Mouse (Mus musculus) liver, embryonic 15.5 days (tissue): Measurements from ENCODE around the gene Pon1. TPM values are rescaled to one million over a fixed set of nuclear protein-coding genes. Genes with fewer than 3 reads are reported as not detected.

Source experiments
- ATAC-seq: fragments of 200-750 bp; cut with Nextera tagmentation; 2 replicates; pipeline ENCODE4 v1.8.0; 2017; ENCODE audit warnings: moderate number of reproducible peaks, mild to moderate bottlenecking, moderate library complexity; ENCODE audit not compliant: insufficient read depth
- H3K27ac ChIP-seq: fragments of 300-500 bp; sonication (generic); replicated peaks from 2 replicates; pipeline ENCODE4 v1.5.1; 2015; ENCODE audit warnings: mild to moderate bottlenecking, inconsistent platforms
- H3K27me3 ChIP-seq: fragments of 300-500 bp; sonication (generic); 2 replicates; pipeline ENCODE4 v1.6.1; 2015; ENCODE audit warnings: mild to moderate bottlenecking, inconsistent platforms
- H3K36me3 ChIP-seq: fragments of 300-500 bp; sonication (generic); replicated peaks from 2 replicates; pipeline ENCODE4 v1.6.1; 2015; ENCODE audit warnings: moderate library complexity, mild to moderate bottlenecking, inconsistent platforms
- H3K4me1 ChIP-seq: fragments of 300-500 bp; sonication (generic); replicated peaks from 2 replicates; pipeline ENCODE4 v1.6.1; 2015; ENCODE audit warnings: inconsistent platforms
- H3K4me2 ChIP-seq: fragments of 300-500 bp; sonication (generic); 2 replicates; pipeline ENCODE4 v1.6.1; 2015; ENCODE audit warnings: moderate library complexity, mild to moderate bottlenecking, inconsistent platforms
- H3K4me3 ChIP-seq: fragments of 300-500 bp; sonication (generic); replicated peaks from 2 replicates; pipeline ENCODE4 v1.5.1; 2015; ENCODE audit warnings: mild to moderate bottlenecking, inconsistent platforms
- H3K9ac ChIP-seq: fragments of 300-500 bp; sonication (generic); 2 replicates; pipeline ENCODE4 v1.6.1; 2015; ENCODE audit warnings: moderate library complexity, mild to moderate bottlenecking, inconsistent platforms
- H3K9me3 ChIP-seq: fragments of 300-500 bp; sonication (generic); replicated peaks from 2 replicates; pipeline ENCODE4 v1.6.1; 2016; ENCODE audit warnings: inconsistent platforms
- WGBS: fragments of 180-500 bp; shearing (Covaris S2); methylation state at CpG from one replicate; pipeline ENCODE4 v1.1.7; 2015; ENCODE audit warnings: mixed read lengths; ENCODE audit not compliant: insufficient replicate concordance; 5-methylcytosine and 5-hydroxymethylcytosine counted together
- polyA plus RNA-seq: library from polyadenylated mRNA; unstranded; fragments of >200 nt; fragmentation: Nextera tagmentation; extraction: Ambion mirVana; gene quantifications from 2 replicates; pipeline ENCODE4 v1.2.1, GENCODE M21; 2015

The Pon1 gene
- polyA plus RNA-seq, 1 experiment from 2014 or later, result 6.6 TPM

- H3K9me3 ChIP-seq, result no peaks in the 10 kb centered on the region
Measured at GRCm38 (mm10) chr6:5207817-5208216, 14.1 kb upstream of the Pon1 start.

GRCm38 (mm10) chr6:5199916-5200315 is 6.2 kb upstream of the Pon1 start:
- Histone ChIP-seq H3K27me3 (no peaks in the 10 kb centered on the region), H3K27ac (no peak overlapping the region), H3K9ac (no peak overlapping the region), H3K36me3 (no peaks in the 10 kb centered on the region), H3K4me2 (no peak overlapping the region), H3K4me1 (peaks cover 9% of the 10 kb centered on the region), H3K9me3 (no peaks in the 10 kb centered on the region), H3K4me3 (no peak overlapping the region)
- peak; percentile 41; the same call in 1 of the 2 replicates for ATAC-seq
- WGBS, result 49% methylated on average over 3 of the region's 3 CpGs

More at GRCm38 (mm10) chr6:5207817-5208216, 14.1 kb upstream of the Pon1 start:
- Histone ChIP-seq H3K4me2 (no peak overlapping the region), H3K9ac (no peak overlapping the region), H3K27ac (no peak overlapping the region), H3K4me3 (no peak overlapping the region), H3K36me3 (no peaks in the 10 kb centered on the region), H3K4me1 (no peaks in the 10 kb centered on the region; the same call in 1 of the 2 replicates), H3K27me3 (no peaks in the 10 kb centered on the region)
- 63% methylated on average over 2 of the region's 2 CpGs for whole genome bisulfite sequencing
- ATAC-seq, result no peak

GRCm38 (mm10) chr6:5199376-5199905 is 5.7 kb upstream of the Pon1 start:
- no peak overlapping the region for H3K9ac ChIP-seq
- H3K4me2 ChIP-seq, result no peak overlapping the region
- peaks cover 9% of the 10 kb centered on the region for H3K4me1 ChIP-seq
- H3K27ac ChIP-seq, result peak overlapping the region; percentile 2; the same call in 1 of the 2 replicates
- no peak overlapping the region for H3K4me3 ChIP-seq
- no peaks in the 10 kb centered on the region for H3K9me3 ChIP-seq
- ATAC-seq, result no peak
- 73% methylated on average over 8 of the region's 8 CpGs for WGBS
- H3K27me3 ChIP-seq, result no peaks in the 10 kb centered on the region
- H3K36me3 ChIP-seq, result no peaks in the 10 kb centered on the region

GRCm38 (mm10) chr6:5198590-5198989 is 4.8 kb upstream of the Pon1 start:
- H3K4me1 ChIP-seq, result peaks cover 9% of the 10 kb centered on the region
- H3K4me3 ChIP-seq, result no peak overlapping the region
- H3K4me2 ChIP-seq, result no peak overlapping the region
- no peaks in the 10 kb centered on the region for H3K36me3 ChIP-seq
- H3K9me3 ChIP-seq, result no peaks in the 10 kb centered on the region
- no peak for ATAC-seq
- no peaks in the 10 kb centered on the region for H3K27me3 ChIP-seq
- WGBS, result 64% methylated on average over 5 of the region's 5 CpGs
- H3K27ac ChIP-seq, result 0 out of 2 replicates have a peak overlapping the region, but pooled peaks have one; percentile 2
- H3K9ac ChIP-seq, result no peak overlapping the region

GRCm38 (mm10) chr6:5190761-5191160 is 3.0 kb downstream of the Pon1 start:
- no peak for ATAC-seq
- no peaks in the 10 kb centered on the region for H3K9me3 ChIP-seq
- 0 out of 2 replicates have a peak, but pooled peaks cover 8% of the 10 kb centered on the region for H3K27me3 ChIP-seq
- H3K36me3 ChIP-seq, result no peaks in the 10 kb centered on the region
- no peak overlapping the region for H3K4me2 ChIP-seq
- WGBS, result 59% methylated on average over 4 of the region's 4 CpGs
- H3K9ac ChIP-seq, result no peak overlapping the region
- no peak overlapping the region for H3K4me3 ChIP-seq
- no peak overlapping the region for H3K27ac ChIP-seq
- H3K4me1 ChIP-seq, result peaks cover 24% of the 10 kb centered on the region

GRCm38 (mm10) chr6:5189507-5189906 is 4.2 kb downstream of the Pon1 start:
- no peak overlapping the region for H3K4me3 ChIP-seq
- no peak overlapping the region for H3K9ac ChIP-seq
- no peak overlapping the region for H3K4me2 ChIP-seq
- H3K27ac ChIP-seq, result peak overlapping the region; percentile 49
- peaks cover 31% of the 10 kb centered on the region for H3K4me1 ChIP-seq
- 69% methylated on average over 4 of the region's 4 CpGs for WGBS
- H3K36me3 ChIP-seq, result no peaks in the 10 kb centered on the region
- peak; percentile 28 for ATAC-seq
- 0 out of 2 replicates have a peak, but pooled peaks cover 8% of the 10 kb centered on the region for H3K27me3 ChIP-seq
- H3K9me3 ChIP-seq, result no peaks in the 10 kb centered on the region

- H3K36me3 ChIP-seq, result no peaks in the 10 kb centered on the region
- H3K9me3 ChIP-seq, result no peaks in the 10 kb centered on the region
- WGBS, result 60% methylated on average over 6 of the region's 6 CpGs
- H3K27me3 ChIP-seq, result 0 out of 2 replicates have a peak, but pooled peaks cover 8% of the 10 kb centered on the region
- no peak overlapping the region for H3K9ac ChIP-seq
- H3K4me3 ChIP-seq, result no peak overlapping the region
- H3K4me1 ChIP-seq, result peaks cover 31% of the 10 kb centered on the region
- no peak overlapping the region for H3K4me2 ChIP-seq
- peak overlapping the region; percentile 49 for H3K27ac ChIP-seq
- ATAC-seq, result peak; percentile 36; the same call in 1 of the 2 replicates
Measured at GRCm38 (mm10) chr6:5188938-5189337, 4.8 kb downstream of the Pon1 start.

GRCm38 (mm10) chr6:5188036-5188435 is 5.7 kb downstream of the Pon1 start:
- no peaks in the 10 kb centered on the region for H3K9me3 ChIP-seq
- no peak overlapping the region for H3K27ac ChIP-seq
- WGBS, result 66% methylated on average over 5 of the region's 5 CpGs
- ATAC-seq, result no peak
- H3K36me3 ChIP-seq, result no peaks in the 10 kb centered on the region
- no peak overlapping the region for H3K4me2 ChIP-seq
- H3K27me3 ChIP-seq, result 0 out of 2 replicates have a peak, but pooled peaks cover 8% of the 10 kb centered on the region
- no peak overlapping the region for H3K4me3 ChIP-seq
- peaks cover 31% of the 10 kb centered on the region for H3K4me1 ChIP-seq
- no peak overlapping the region for H3K9ac ChIP-seq

GRCm38 (mm10) chr6:5187586-5187985 is 6.2 kb downstream of the Pon1 start:
- no peaks in the 10 kb centered on the region for H3K9me3 ChIP-seq
- 0 out of 2 replicates have a peak, but pooled peaks cover 8% of the 10 kb centered on the region for H3K27me3 ChIP-seq
- 75% methylated on average over 6 of the region's 6 CpGs for WGBS
- no peak overlapping the region for H3K4me2 ChIP-seq
- H3K27ac ChIP-seq, result no peak overlapping the region
- H3K4me1 ChIP-seq, result peaks cover 31% of the 10 kb centered on the region
- ATAC-seq, result no peak
- no peaks in the 10 kb centered on the region for H3K36me3 ChIP-seq
- H3K4me3 ChIP-seq, result no peak overlapping the region
- no peak overlapping the region for H3K9ac ChIP-seq

GRCm38 (mm10) chr6:5186229-5186950 is 7.4 kb downstream of the Pon1 start:
- H3K4me1 ChIP-seq, result peaks cover 31% of the 10 kb centered on the region
- peak; percentile 96 for ATAC-seq
- no peaks in the 10 kb centered on the region for H3K36me3 ChIP-seq
- no peak overlapping the region for H3K9ac ChIP-seq
- H3K27ac ChIP-seq, result peak overlapping the region; percentile 66; the same call in 1 of the 2 replicates
- H3K27me3 ChIP-seq, result peaks cover 9% of the 10 kb centered on the region; the same call in 1 of the 2 replicates
- 59% methylated on average over 7 of the region's 7 CpGs for WGBS
- peak overlapping the region; percentile 35 for H3K4me2 ChIP-seq
- H3K4me3 ChIP-seq, result no peak overlapping the region
- no peaks in the 10 kb centered on the region for H3K9me3 ChIP-seq

GRCm38 (mm10) chr6:5180645-5181044 is 13.1 kb downstream of the Pon1 start:
- H3K4me2 ChIP-seq, result no peak overlapping the region
- ATAC-seq, result no peak
- no peak overlapping the region for H3K27ac ChIP-seq
- H3K9ac ChIP-seq, result no peak overlapping the region
- H3K4me1 ChIP-seq, result peaks cover 6% of the 10 kb centered on the region
- no peaks in the 10 kb centered on the region for H3K9me3 ChIP-seq
- H3K4me3 ChIP-seq, result no peak overlapping the region
- 61% methylated on average over 5 of the region's 5 CpGs for WGBS
- no peaks in the 10 kb centered on the region for H3K36me3 ChIP-seq
- H3K27me3 ChIP-seq, result peaks cover 31% of the 10 kb centered on the region
